Mouse (Mus musculus) urinary bladder, postnatal 4 days (tissue): ENCODE data around the gene Taf1d.
"Not testable (repeated sequence)": the region's sequence is repeated elsewhere in the genome, so short reads cannot be mapped to it uniquely, and the experiment has no call there.

Source experiments
- DNase-seq, 2 experiments: peaks; one replicate each; pipeline ENCODE4 v3.0.0; 2021 to 2022; ENCODE audit warnings: low spot score in 2 of 2

Taf1d gene

DNA sequence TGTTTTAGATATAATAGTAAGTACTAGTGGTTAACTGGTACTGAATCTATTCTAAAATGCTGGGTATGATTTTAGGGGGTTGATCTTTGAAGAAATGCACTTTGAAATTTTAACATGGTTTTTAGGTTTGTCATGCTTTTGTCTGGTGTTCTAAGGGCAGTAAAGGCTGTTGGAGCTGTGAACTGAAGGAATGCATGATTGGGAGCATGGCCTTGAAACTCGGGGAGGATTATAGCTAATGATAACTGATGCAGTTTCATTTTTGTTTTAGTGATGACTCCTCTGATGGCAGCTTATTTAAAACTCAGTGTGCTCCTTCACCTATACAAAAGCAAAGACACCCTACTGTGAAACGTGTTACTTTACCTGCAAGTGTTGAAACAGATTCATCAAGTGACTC, 2.2 kb downstream of the Taf1d start:
- no peak for DNase-seq

DNA sequence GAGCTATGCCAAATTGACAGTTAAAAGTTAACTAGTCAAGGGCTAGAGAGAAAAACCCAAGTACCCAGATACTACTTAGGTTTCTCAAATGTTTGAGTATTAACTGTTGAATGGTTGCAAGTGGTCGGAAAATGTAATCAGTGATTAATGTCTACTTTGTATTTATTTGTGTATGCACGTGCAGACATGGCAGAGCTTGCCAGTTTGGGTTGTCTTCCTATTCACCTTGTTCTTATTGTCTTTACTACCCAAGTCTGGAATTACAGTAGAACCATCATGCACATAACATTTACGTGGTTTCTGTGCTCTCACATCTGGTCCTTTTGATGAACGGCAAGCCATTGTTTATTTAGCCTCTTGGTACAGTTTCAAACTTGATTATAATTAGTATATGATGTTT, 3.4 kb downstream of the Taf1d start:
- no peak for DNase-seq

DNA sequence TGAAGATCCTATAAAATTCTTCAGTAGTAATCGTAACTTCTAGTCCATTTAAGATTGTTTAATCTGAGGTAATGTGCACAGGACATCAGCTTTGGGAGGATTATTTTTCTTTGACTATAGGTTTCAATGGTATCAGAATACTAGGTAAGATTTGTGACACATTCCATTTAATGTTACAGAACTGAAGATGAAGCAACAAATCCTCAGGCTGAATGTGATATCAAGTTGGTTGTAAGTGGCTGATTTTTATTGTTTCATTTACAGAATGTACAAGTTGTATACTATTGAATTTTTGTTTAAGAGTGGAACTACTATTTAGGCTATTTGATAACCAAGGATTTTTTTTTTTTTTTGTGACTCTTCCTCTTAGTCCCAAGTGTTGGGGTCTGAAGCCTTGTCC, 4.2 kb downstream of the Taf1d start:
- no peak for DNase-seq

DNA sequence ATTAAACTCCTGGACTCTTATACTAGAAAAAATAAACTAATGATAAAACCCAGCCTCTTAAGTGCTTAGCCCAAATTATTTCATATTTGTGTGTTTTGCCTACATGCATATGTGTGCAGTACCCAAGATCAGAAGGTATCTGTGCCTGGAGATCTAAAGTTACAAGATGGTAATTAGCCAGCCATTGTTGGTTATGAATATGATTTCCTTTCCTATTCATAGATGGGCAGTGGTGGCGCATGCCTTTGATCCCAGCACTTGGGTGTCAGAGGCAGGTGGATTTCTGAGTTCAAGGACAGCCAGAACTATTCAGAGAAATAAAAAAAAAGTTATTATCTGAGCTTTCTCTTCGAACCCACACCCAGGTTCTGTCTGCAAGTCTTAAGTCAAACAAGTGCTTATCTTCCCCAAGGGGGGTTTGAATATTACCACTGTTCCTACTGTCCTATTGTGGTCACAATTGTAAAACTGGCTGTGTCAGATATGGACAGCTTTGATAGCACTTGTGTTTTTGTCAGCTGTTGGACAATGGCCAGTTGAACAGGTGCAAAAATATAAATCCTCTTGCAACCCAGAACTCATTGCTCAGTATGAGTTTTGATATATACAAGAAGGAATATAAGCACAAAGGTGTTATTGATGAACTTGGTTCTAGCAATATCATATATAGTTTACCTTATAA, 6.2 kb downstream of the Taf1d start:
- no peak for DNase-seq

DNA sequence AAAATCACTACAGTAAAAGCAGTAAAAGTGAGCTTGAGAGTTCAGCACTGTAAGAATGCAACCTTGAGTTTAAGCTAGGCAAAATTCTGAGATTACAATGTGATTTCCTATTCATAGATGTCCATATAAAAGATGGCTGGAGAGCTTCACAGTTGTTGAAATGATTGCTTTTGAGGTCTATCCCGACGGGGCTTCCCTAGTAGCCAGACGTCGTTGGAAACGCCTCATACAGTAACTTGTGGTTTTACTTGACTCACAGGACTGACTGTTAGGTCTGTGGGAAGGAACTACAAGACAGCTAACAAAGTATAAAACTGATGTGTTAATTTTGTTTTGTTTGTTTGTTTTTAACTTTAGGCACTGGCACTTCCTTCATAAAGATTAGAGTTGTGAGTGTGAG, 7.6 kb downstream of the Taf1d start:
- DNase-seq, result no peak

DNA sequence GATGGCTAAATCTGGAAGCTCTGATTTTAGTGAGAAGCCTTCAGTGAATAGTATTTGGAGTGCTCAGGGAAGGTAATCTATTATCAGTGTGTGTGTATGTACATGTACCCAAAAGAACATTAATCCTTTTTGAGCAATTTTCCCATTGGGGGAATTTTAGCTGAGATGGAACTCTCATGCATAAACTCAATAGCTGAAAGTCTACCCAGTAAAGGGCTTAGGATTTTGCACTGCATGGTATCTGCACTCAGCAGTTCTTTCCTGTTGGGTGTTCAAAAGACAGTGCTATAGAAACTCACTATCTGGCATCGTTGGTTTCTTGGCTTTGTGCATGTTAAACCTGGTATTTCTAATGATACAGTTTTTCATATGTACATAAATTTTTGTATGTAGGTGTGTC, 8.6 kb downstream of the Taf1d start:
- no peak for DNase-seq

GRCm38 (mm10) chr9:15316296-15316695, 10.3 kb downstream of the Taf1d start:
- not testable (repeated sequence) for DNase-seq

DNA sequence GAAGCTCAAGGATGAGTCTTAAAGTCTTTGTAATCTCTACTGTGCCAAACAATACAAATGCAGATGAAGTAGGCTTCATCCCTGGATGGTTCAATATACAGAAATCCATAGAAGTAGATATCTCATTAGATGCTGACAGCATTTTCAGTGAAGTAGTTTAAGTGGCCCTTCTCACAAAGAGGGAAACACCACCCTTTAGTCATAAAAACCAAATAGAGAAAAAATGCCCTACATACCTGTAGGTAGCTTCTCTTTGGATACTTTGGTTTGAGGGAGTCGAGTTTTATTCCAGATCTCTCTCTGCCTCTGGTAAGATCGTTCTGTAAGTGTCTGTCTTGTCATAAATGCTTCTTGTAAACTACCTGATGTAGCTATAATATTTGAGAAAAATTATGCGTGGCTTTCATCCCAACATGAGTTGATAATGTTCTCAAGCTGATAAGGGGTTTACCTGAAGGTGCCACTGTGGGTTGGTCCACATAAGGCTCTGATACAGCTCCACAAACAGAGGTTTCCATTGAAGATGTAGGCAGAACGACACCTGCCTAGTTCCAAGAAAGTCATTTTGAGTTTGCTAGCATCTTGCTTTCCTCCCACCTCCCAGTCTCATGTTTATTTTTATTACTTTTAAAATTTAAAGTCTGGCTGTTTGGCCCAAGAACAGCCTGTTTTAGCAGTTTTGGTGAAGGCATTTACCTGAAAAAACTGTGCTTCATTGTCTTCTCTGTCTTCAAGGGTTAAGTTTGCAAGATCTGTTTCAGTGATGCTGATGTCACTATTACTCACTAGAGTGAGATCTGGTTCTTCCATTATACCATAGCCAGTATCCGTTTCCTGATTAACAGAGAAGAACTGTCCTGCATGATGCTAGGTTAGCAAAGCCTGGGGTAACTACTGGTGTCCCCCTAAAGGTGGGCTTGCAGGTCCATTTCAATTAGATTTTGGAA, 11.5 kb downstream of the Taf1d start:
- no peak for DNase-seq

GRCm38 (mm10) chr9:15318170-15318742, 12.2 kb downstream of the Taf1d start:
- DNase-seq, result no peak

DNA sequence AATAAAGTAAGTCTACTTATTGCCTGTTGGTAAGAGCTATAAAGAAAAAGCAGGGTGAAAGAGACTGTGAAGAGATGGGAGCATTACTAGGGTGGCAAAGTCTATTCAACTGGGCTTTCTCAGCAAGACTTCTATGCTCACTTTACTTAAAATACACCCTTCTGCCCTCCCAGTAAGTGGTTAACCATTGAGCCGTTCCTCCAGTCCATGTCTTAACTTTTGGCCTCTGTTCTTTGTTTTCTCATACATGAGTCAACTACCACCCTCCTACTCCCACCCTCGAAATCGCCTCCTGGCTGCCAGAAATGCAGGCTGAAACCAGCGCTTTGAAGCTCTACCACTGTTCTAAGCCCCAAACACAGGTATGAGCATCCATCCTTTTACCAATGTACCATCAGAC, 31.8 kb downstream of the Taf1d start:
- DNase-seq, result no peak

- no peak for DNase-seq
Measured at GRCm38 (mm10) chr9:15349925-15350324, 43.9 kb downstream of the Taf1d start.

- DNase-seq, result no peak
Measured at GRCm38 (mm10) chr9:15356916-15357483, 51.0 kb downstream of the Taf1d start.

- peak; percentile 95 to 97 for DNase-seq
Measured at GRCm38 (mm10) chr9:15357484-15358275, 51.7 kb downstream of the Taf1d start, which contains the start of gene Cep295. Gene Cep295 (minus strand): TSS chr9:15357788.

- DNase-seq, result no peak
Measured at GRCm38 (mm10) chr9:15364843-15365242, 58.8 kb downstream of the Taf1d start.

GRCm38 (mm10) chr9:15365856-15366255, 59.8 kb downstream of the Taf1d start:
- DNase-seq, result no peak

DNA sequence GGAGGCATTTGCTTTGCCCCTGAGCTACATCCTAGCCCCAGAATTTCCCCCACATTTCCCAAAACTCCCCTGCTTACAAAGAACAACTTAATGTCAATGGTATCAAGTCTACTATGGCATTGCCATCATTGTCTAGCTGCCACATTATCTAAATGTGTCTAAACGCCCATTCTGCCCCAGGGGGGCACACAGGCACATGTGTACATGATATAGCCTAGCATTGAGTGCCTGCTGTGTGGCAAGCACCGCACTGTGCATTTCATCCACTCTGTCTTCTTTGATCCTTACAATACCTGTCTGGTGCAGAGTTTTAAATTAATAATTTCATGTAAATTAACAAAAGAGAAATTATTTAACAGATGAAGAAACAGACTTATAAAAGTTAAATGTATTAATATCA, 60.2 kb downstream of the Taf1d start:
- DNase-seq, result no peak
